Mouse (Mus musculus): ENCODE results near the gene Greb1.

The Greb1 gene

DNA sequence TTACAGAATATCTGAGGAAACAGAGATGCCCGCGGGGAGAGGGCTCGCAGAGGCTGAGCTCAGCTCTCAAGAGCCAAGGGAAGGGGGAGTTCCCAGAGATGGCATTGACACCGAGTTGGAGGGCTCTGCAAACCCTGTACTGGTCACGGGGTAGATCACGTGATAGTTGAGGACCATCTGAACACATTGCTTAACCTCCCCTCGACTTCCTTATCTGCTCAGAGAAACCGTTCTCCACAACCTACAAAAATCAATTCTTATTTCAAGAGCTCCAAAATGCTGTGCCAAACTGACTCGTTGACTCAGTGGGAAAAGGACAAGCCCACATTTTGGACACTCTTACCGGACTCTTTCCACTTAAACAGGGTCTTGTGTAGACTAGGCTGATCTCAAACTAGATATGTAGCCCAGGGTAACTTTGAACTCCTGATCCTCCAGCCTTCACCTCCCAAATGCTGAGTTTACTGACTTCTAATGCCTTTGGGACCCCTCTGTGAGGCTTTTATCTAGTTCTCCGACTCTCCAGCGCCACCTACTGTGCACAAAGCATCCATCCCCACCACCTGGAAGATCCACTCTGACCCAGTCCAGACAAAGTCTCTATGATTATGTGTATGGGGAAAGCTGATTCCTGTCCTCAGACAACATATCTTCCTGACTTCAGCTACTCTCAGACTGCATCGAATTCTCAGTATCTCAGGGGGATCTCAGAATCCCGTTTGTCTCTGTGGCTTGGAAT is 166.4 kb downstream of the Greb1 start:
- DNase-seq (ENCODE audit: low spot score in 2 of 2) = peak; percentile 20 to 70

DNA sequence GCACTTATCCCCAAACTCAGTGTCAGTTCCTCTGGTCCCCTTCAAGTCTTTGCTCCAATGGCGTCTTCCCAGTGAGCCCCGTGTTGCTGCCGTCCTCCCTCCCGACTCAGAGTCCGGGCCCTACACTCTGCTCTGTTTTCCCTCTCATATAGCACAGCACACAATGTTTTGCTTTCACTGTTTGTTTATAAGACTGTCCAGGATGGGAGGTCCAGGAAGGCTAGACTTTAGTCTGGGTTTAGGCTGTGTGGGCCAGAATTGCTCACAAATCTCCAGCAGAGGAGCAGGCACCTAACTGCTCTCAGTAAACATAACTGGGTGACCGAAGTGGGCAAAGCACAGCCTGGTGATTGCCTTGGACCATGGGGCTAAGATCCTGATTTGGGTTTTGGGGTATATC is 167.5 kb downstream of the Greb1 start:
- DNase-seq (ENCODE audit: low spot score in 2 of 2) = no peak

- no peak for DNase-seq (ENCODE audit: low spot score in 2 of 2)
Measured at GRCm38 (mm10) chr12:16631423-16631822, 169.3 kb downstream of the Greb1 start.

DNA sequence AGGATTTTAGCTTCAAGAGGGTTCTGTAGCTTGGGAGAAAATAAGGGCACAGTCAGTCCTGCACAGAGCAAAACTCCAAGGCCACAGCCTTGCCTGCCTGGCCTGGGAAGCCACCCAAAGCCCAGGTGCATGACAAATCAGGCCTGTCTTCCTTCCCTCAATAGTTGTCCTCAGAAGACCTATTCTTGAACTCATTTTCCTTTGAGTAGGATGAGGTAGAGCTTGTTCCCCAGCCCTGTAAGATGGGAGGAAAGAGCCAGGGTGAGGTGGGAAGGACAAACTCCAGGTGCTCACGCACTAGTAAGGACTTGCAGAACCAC is 169.9 kb downstream of the Greb1 start:
- no peak for DNase-seq (ENCODE audit: low spot score in 2 of 2)

- DNase-seq (ENCODE audit: low spot score in 2 of 2) = no peak
Measured at GRCm38 (mm10) chr12:16630152-16630865, 170.4 kb downstream of the Greb1 start.
